Mouse (Mus musculus) CH12.LX (cell line): Measurements from ENCODE around the gene Eva1b. TPM values are rescaled to one million over a fixed set of nuclear protein-coding genes. Genes with fewer than 3 reads are reported as not detected.

Experiments
- DNase-seq: peaks from one replicate; pipeline ENCODE4 v3.0.0-alpha.2; 2013; ENCODE audit errors: extremely low read depth
- H3K27ac ChIP-seq: 2 replicates; pipeline ENCODE4 v1.5.1; 2012; ENCODE audit warnings: low read depth, mild to moderate bottlenecking, control low read depth, moderate library complexity; ENCODE audit not compliant: insufficient read depth
- H3K27me3 ChIP-seq: replicated peaks from 2 replicates; pipeline ENCODE3; 2012; ENCODE audit warnings: inconsistent platforms
- H3K36me3 ChIP-seq, 2 experiments: replicated peaks in 1 of 2; 2 replicates each; pipeline versions ENCODE3 to v1.6.1; 2012; ENCODE audit warnings: inconsistent platforms in 1 of 2, low read length in 1 of 2, mild to moderate bottlenecking in 1 of 2, mixed read lengths in 1 of 2, moderate library complexity in 1 of 2; ENCODE audit not compliant: control insufficient read depth in 1 of 2, insufficient read depth in 1 of 2
- H3K4me1 ChIP-seq, 2 experiments: 2 replicates each; pipeline ENCODE4 v1.6.1; 2012; ENCODE audit warnings: inconsistent platforms in 1 of 2, moderate library complexity in 1 of 2; ENCODE audit not compliant: insufficient read depth in 2 of 2, control insufficient read depth in 1 of 2
- H3K4me2 ChIP-seq: 2 replicates; pipeline ENCODE4 v1.6.1; 2012; ENCODE audit warnings: low read depth, mild to moderate bottlenecking, control low read depth; ENCODE audit not compliant: poor library complexity, insufficient read depth, severe bottlenecking
- H3K4me3 ChIP-seq, 3 experiments: fragments of 150-350 bp in 1 of 3; sonication (generic) in 1 of 3; replicated peaks in 1 of 3; 2 replicates each; pipeline versions ENCODE3 to v1.5.1; 2011 to 2012; ENCODE audit warnings: low read depth in 2 of 3, low read length in 2 of 3, mild to moderate bottlenecking in 2 of 3, moderate library complexity in 2 of 3, control low read depth in 1 of 3, improper control_type of control experiment in 1 of 3, inconsistent platforms in 1 of 3, mixed read lengths in 1 of 3; ENCODE audit not compliant: poor library complexity in 1 of 3
- H3K79me2 ChIP-seq: replicated peaks from 2 replicates; pipeline ENCODE4 v1.6.1; 2012; ENCODE audit warnings: mild to moderate bottlenecking, moderate library complexity; ENCODE audit not compliant: control insufficient read depth, poor library complexity, insufficient read depth, severe bottlenecking; ENCODE audit errors: extremely low read depth
- H3K9ac ChIP-seq: 2 replicates; pipeline ENCODE4 v1.6.1; 2012; ENCODE audit warnings: low read depth, mild to moderate bottlenecking, control low read depth, moderate library complexity; ENCODE audit not compliant: insufficient read depth
- H3K9me3 ChIP-seq: replicated peaks from 2 replicates; pipeline ENCODE3; 2012; ENCODE audit warnings: low read length, inconsistent platforms, mixed read lengths
- BHLHE40 ChIP-seq: IDR thresholded peaks from 2 replicates; pipeline ENCODE4 v1.6.1; 2011; ENCODE audit warnings: mild to moderate bottlenecking, low read depth, low read length, improper control_type of control experiment
- CTCF ChIP-seq, 2 experiments: IDR thresholded peaks in 1 of 2; conservative IDR thresholded peaks in 1 of 2; 2 replicates each; pipeline ENCODE4 v1.5.1; 2011 to 2012; ENCODE audit warnings: low read depth in 2 of 2, low read length in 2 of 2, improper control_type of control experiment in 1 of 2, inconsistent platforms in 1 of 2, mild to moderate bottlenecking in 1 of 2, moderate library complexity in 1 of 2
- EP300 ChIP-seq: IDR thresholded peaks from 2 replicates; pipeline ENCODE4 v1.6.1; 2011; ENCODE audit warnings: low read length, improper control_type of control experiment
- ETS1 ChIP-seq: conservative IDR thresholded peaks from 2 replicates; pipeline ENCODE4 v1.6.1; 2012; ENCODE audit warnings: low read depth, mild to moderate bottlenecking, inconsistent platforms, low read length, improper control_type of control experiment, moderate library complexity
- GABPA ChIP-seq: IDR thresholded peaks from 2 replicates; pipeline ENCODE4 v1.6.1; 2012; ENCODE audit warnings: low read depth, low read length, improper control_type of control experiment, inconsistent platforms; ENCODE audit not compliant: insufficient replicate concordance
- HCFC1 ChIP-seq: IDR thresholded peaks from 2 replicates; pipeline ENCODE4 v1.6.1; 2012; ENCODE audit warnings: low read depth, mild to moderate bottlenecking, inconsistent platforms, low read length, improper control_type of control experiment
- MAFK ChIP-seq: IDR thresholded peaks from 2 replicates; pipeline ENCODE4 v1.6.1; 2011; ENCODE audit warnings: low read length, improper control_type of control experiment; ENCODE audit not compliant: insufficient replicate concordance
- MAX ChIP-seq: IDR thresholded peaks from 2 replicates; pipeline ENCODE4 v1.6.1; 2011; ENCODE audit warnings: low read length, improper control_type of control experiment
- MAZ ChIP-seq: IDR thresholded peaks from 2 replicates; pipeline ENCODE4 v1.6.1; 2012; ENCODE audit warnings: low read depth, mild to moderate bottlenecking, inconsistent platforms, low read length, improper control_type of control experiment, moderate library complexity
- MXI1 ChIP-seq: IDR thresholded peaks from 2 replicates; pipeline ENCODE4 v1.6.1; 2011; ENCODE audit warnings: mild to moderate bottlenecking, low read depth, low read length, improper control_type of control experiment
- MYC ChIP-seq: IDR thresholded peaks from 2 replicates; pipeline ENCODE4 v1.6.1; 2011; ENCODE audit warnings: low read depth, mild to moderate bottlenecking, improper control_type of control experiment, low read length
- PAX5 ChIP-seq: IDR thresholded peaks from 2 replicates; pipeline ENCODE4 v1.6.1; 2012; ENCODE audit warnings: low read length, inconsistent platforms, mixed read lengths
- SMC3 ChIP-seq: IDR thresholded peaks from 2 replicates; pipeline ENCODE4 v1.6.1; 2011; ENCODE audit warnings: low read depth, low read length, improper control_type of control experiment
- USF1 ChIP-seq: IDR thresholded peaks from 2 replicates; pipeline ENCODE4 v1.6.1; 2014; ENCODE audit warnings: low read depth, mild to moderate bottlenecking, inconsistent platforms, low read length, improper control_type of control experiment
- USF2 ChIP-seq: conservative IDR thresholded peaks from 2 replicates; pipeline ENCODE4 v1.6.1; 2011; ENCODE audit warnings: low read depth, low read length, improper control_type of control experiment
- ZKSCAN1 ChIP-seq: IDR thresholded peaks from 2 replicates; pipeline ENCODE4 v1.6.1; 2012; ENCODE audit warnings: low read depth, inconsistent platforms, low read length, improper control_type of control experiment, borderline replicate concordance
- ZMIZ1 ChIP-seq: IDR thresholded peaks from 2 replicates; pipeline ENCODE4 v1.6.1; 2012; ENCODE audit warnings: low read depth, mild to moderate bottlenecking, inconsistent platforms, low read length, improper control_type of control experiment
- dilution Hi-C: fragments of 300-500 bp; cut with MboI; formaldehyde crosslinking; loops from 2 replicates; pipeline ENCODE4 v1.14.3; 2020; ENCODE audit warnings: low sequenced_read_pairs; ENCODE audit not compliant: extremely low pct_unique_long_range_greater_than_20kb, extremely low pct_ligation_motif_present
- in situ Hi-C: fragments of 300-500 bp; cut with MboI; formaldehyde crosslinking; loops from 3 replicates; pipeline ENCODE4 v1.14.3; 2019; ENCODE audit warnings: low sequenced_read_pairs, low pct_ligation_motif_present, low pct_unique_long_range_greater_than_20kb, mixed read lengths
- polyA plus RNA-seq: library from polyadenylated mRNA; unstranded; fragments of >175 nt; gene quantifications from 2 replicates; pipeline ENCODE4 v1.2.1, GENCODE M21; 2012; ENCODE audit warnings: low read depth; ENCODE audit not compliant: insufficient read length
- total RNA-seq, 2 experiments: library from RNA; depleted of rRNA; stranded (reverse); fragments of 300-350 nt in 1 of 2; fragments of >200 nt in 1 of 2; gene quantifications; 2 replicates each; pipeline ENCODE4 v1.2.3; 2012 to 2014

Eva1b gene
- total and polyA plus RNA-seq, 3 experiments, result 0.97 to 4.3 (median 1.3) TPM

DNA sequence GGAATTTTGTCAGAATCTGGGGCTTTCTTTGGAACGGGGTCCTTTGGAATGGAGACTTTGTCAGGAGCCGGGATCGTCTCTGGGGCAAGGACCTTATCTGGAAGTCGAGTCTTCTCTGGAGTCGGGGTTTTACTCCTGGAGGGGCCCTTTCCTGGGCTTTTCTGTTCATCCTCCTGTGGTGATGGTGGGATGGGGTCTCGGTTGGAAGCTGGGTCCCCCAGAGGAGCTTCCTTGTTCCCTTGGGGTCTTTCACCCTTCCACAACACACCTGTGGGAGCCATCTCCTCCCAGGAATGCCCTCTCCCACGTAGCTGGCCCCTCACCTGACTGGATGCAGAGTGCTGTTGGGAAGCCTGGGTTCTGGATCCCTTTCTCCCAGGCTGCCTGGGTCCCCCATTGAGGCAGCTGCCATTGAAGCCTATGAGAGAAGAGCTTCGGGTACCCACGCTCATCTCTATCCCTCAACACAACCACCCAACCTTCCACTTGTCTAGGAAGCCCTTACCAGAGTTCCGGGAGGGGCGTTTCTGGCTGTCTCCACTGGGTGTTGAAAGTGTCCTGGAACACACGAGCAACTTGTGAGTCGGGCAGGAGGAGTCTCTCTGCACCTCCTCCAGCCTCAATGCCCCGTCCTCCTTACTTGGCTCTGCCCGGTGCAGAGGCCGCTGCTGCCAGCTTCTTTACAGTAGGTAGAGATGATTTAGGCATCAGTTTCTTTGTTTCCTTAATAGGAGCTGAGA, 4.3 kb downstream of the Eva1b start:
- Histone ChIP-seq H3K4me1 (peaks cover 11 to 14% of the 10 kb centered on the region in 2 experiments; a peak in 3 of 4 replicates), H3K4me2 (no peak overlapping the region), H3K79me2 (no peaks in the 10 kb centered on the region), H3K9ac (no peak overlapping the region), H3K27me3 (no peaks in the 10 kb centered on the region), H3K9me3 (no peaks in the 10 kb centered on the region), H3K27ac (no peak overlapping the region), H3K36me3 (peaks cover 0 to 72% of the 10 kb centered on the region in 2 experiments), H3K4me3 (no peak overlapping the region)
- TF ChIP-seq GABPA (no peak), CTCF (conservative IDR thresholded peaks at IDR 0.05 in 1 of 2, IDR thresholded peaks at IDR 0.05 in 1 of 2; ENCODE audit: low read depth in 2 of 2, low read length in 2 of 2) (no peak), ZKSCAN1 (no peak), EP300 (no peak), BHLHE40 (no peak), USF2 (no peak), MAX (no peak), ETS1 (no peak), PAX5 (no peak), MAZ (no peak), USF1 (no peak), MXI1 (no peak), SMC3 (no peak)
- in situ Hi-C loops, result no loop called here
- no peak for DNase-seq
- dilution Hi-C loops, result no loop called here

DNA sequence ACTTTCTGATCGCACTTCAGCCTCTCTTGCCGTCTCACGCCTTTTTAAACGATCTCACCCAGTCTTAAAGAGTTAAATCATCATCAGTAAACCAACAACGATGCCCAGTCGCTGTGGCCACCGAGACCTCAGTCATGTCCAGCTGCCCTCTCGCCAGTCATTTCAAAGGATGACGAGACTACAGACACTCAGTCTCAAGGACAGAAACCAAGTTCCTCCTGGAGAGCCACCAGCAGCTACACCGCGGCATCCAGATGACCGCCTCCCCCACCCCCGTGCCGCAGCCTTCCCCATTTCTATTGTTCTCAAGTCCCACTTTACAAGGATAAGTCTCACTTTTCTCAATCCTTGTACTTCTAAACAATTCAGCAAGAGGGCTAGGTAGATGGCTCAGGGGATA, 5.3 kb downstream of the Eva1b start:
- no peak for DNase-seq
- Histone ChIP-seq H3K4me2 (no peak overlapping the region), H3K9ac (no peak overlapping the region), H3K4me1 (peaks cover 11 to 14% of the 10 kb centered on the region in 2 experiments; a peak in 3 of 4 replicates), H3K79me2 (no peaks in the 10 kb centered on the region), H3K36me3 (peaks cover 0 to 79% of the 10 kb centered on the region in 2 experiments), H3K4me3 (no peak overlapping the region), H3K27ac (no peak overlapping the region), H3K27me3 (no peaks in the 10 kb centered on the region), H3K9me3 (no peaks in the 10 kb centered on the region)
- in situ Hi-C loops, result no loop called here
- dilution Hi-C loops, result no loop called here
- no peak for TF ChIP-seq MAFK
- TF ChIP-seq ETS1, result no peak
- no peak for TF ChIP-seq MYC
- no peak for TF ChIP-seq HCFC1
- TF ChIP-seq USF1, result no peak
- TF ChIP-seq ZMIZ1, result no peak
- no peak for TF ChIP-seq CTCF (conservative IDR thresholded peaks at IDR 0.05 in 1 of 2, IDR thresholded peaks at IDR 0.05 in 1 of 2; ENCODE audit: low read depth in 2 of 2, low read length in 2 of 2)
- TF ChIP-seq EP300, result no peak
